Mouse (Mus musculus): ENCODE data around the gene Olfr275. TPM values are rescaled to one million over a fixed set of nuclear protein-coding genes. Genes with fewer than 3 reads are reported as not detected.
"Not testable (repeated sequence)": the region's sequence is repeated elsewhere in the genome, so short reads cannot be mapped to it uniquely, and the experiment has no call there.

The Olfr275 gene
- not detected in 2 replicates for polyA plus RNA-seq (2015; fragmentation: Nextera tagmentation; extraction: Ambion mirVana)

DNA sequence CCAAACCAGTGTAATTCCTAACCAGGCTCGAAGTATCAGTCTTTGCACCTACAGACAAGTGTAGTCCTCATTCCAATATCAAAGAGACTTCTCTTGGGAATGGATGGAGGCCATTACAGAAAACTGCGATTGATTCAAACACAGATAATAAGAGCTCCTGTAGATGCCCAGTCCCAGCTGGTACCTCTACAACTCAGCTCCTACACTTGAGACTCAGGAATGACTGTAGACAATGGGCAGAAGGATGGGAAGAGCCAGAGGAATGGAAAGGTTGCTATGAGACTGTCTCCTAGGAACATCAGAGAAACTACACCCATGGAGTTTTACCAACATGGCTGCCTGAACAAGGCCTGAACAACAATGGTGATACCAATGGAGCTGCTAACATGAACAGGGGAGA lies at the start of gene Olfr275:
TSS of gene Olfr275 (plus strand) at position 301 of the 400 bp plus-strand sequence.
- Histone ChIP-seq H3K4me1 (ENCODE audit: control insufficient read depth, insufficient read depth, low read length) (no peaks in the 10 kb centered on the region), H3K9ac (ENCODE audit: low read length) (no peak within 1 kb of the TSS), H3K9me3 (replicated peaks; ENCODE audit: control insufficient read depth, low read length) (no peaks in the 10 kb centered on the region), H3K4me3 (replicated peaks; ENCODE audit: low read length) (no peak within 1 kb of the TSS), H3K27ac (ENCODE audit: low read length) (no peak within 1 kb of the TSS), H3K27me3 (ENCODE audit: control insufficient read depth, insufficient read depth, low read length) (no peaks in the 10 kb centered on the region), H3K4me2 (ENCODE audit: low read depth, low read length) (no peak within 1 kb of the TSS), H3K36me3 (ENCODE audit: control insufficient read depth, insufficient read depth, low read length) (no peaks in the 10 kb centered on the region)
- WGBS, result 83% methylated on average over 2 of the region's 2 CpGs
- no peak for ATAC-seq (ENCODE audit: insufficient read depth, low FRiP score)

- no peak overlapping the region for H3K9ac ChIP-seq (ENCODE audit: low read length)
- H3K27me3 ChIP-seq (ENCODE audit: control insufficient read depth, insufficient read depth, low read length), result no peaks in the 10 kb centered on the region
- H3K4me2 ChIP-seq (ENCODE audit: low read depth, low read length), result no peak overlapping the region
- no peak for ATAC-seq (ENCODE audit: insufficient read depth, low FRiP score)
- no peak overlapping the region for H3K27ac ChIP-seq (ENCODE audit: low read length)
- WGBS, result 58% methylated on average over 6 of the region's 6 CpGs
- H3K36me3 ChIP-seq (ENCODE audit: control insufficient read depth, insufficient read depth, low read length), result no peaks in the 10 kb centered on the region
- H3K4me1 ChIP-seq (ENCODE audit: control insufficient read depth, insufficient read depth, low read length), result no peaks in the 10 kb centered on the region
- H3K4me3 ChIP-seq (replicated peaks; ENCODE audit: low read length), result no peak overlapping the region
- H3K9me3 ChIP-seq (replicated peaks; ENCODE audit: control insufficient read depth, low read length), result no peaks in the 10 kb centered on the region
Measured at GRCm38 (mm10) chr4:52765612-52766011, 48.8 kb upstream of the Olfr275 start.

- H3K9ac ChIP-seq (ENCODE audit: low read length), result no peak overlapping the region
- H3K4me1 ChIP-seq (ENCODE audit: control insufficient read depth, insufficient read depth, low read length), result no peaks in the 10 kb centered on the region
- no peak overlapping the region for H3K4me2 ChIP-seq (ENCODE audit: low read depth, low read length)
- 53% methylated on average over 5 of the region's 5 CpGs for WGBS
- no peak for ATAC-seq (ENCODE audit: insufficient read depth, low FRiP score)
- H3K9me3 ChIP-seq (replicated peaks; ENCODE audit: control insufficient read depth, low read length), result no peaks in the 10 kb centered on the region
- no peak overlapping the region for H3K4me3 ChIP-seq (replicated peaks; ENCODE audit: low read length)
- H3K27me3 ChIP-seq (ENCODE audit: control insufficient read depth, insufficient read depth, low read length), result no peaks in the 10 kb centered on the region
- H3K36me3 ChIP-seq (ENCODE audit: control insufficient read depth, insufficient read depth, low read length), result no peaks in the 10 kb centered on the region
- no peak overlapping the region for H3K27ac ChIP-seq (ENCODE audit: low read length)
Measured at GRCm38 (mm10) chr4:52772186-52772585, 42.2 kb upstream of the Olfr275 start.

- Histone ChIP-seq H3K27ac (ENCODE audit: low read length) (no peak overlapping the region), H3K9ac (ENCODE audit: low read length) (no peak overlapping the region), H3K36me3 (ENCODE audit: control insufficient read depth, insufficient read depth, low read length) (no peaks in the 10 kb centered on the region), H3K4me1 (ENCODE audit: control insufficient read depth, insufficient read depth, low read length) (no peaks in the 10 kb centered on the region), H3K9me3 (replicated peaks; ENCODE audit: control insufficient read depth, low read length) (no peaks in the 10 kb centered on the region), H3K4me3 (replicated peaks; ENCODE audit: low read length) (no peak overlapping the region), H3K27me3 (ENCODE audit: control insufficient read depth, insufficient read depth, low read length) (no peaks in the 10 kb centered on the region), H3K4me2 (ENCODE audit: low read depth, low read length) (no peak overlapping the region)
- 73% methylated on average over 3 of the region's 3 CpGs for WGBS
- no peak for ATAC-seq (ENCODE audit: insufficient read depth, low FRiP score)
Measured at GRCm38 (mm10) chr4:52800013-52800412, 14.4 kb upstream of the Olfr275 start.

- WGBS, result 28% methylated on average over 2 of the region's 2 CpGs
- Histone ChIP-seq H3K27me3 (ENCODE audit: control insufficient read depth, insufficient read depth, low read length) (no peaks in the 10 kb centered on the region), H3K4me1 (ENCODE audit: control insufficient read depth, insufficient read depth, low read length) (no peaks in the 10 kb centered on the region), H3K27ac (ENCODE audit: low read length) (no peak overlapping the region), H3K4me2 (ENCODE audit: low read depth, low read length) (no peak overlapping the region), H3K36me3 (ENCODE audit: control insufficient read depth, insufficient read depth, low read length) (no peaks in the 10 kb centered on the region), H3K4me3 (replicated peaks; ENCODE audit: low read length) (no peak overlapping the region), H3K9me3 (replicated peaks; ENCODE audit: control insufficient read depth, low read length) (no peaks in the 10 kb centered on the region), H3K9ac (ENCODE audit: low read length) (no peak overlapping the region)
- no peak for ATAC-seq (ENCODE audit: insufficient read depth, low FRiP score)
Measured at GRCm38 (mm10) chr4:52811871-52812270, 2.5 kb upstream of the Olfr275 start.

GRCm38 (mm10) chr4:52821375-52821774 lies 7.0 kb downstream of the Olfr275 start:
- no peak for ATAC-seq (ENCODE audit: insufficient read depth, low FRiP score)
- no peaks in the 10 kb centered on the region for H3K9me3 ChIP-seq (replicated peaks; ENCODE audit: control insufficient read depth, low read length)
- H3K36me3 ChIP-seq (ENCODE audit: control insufficient read depth, insufficient read depth, low read length), result no peaks in the 10 kb centered on the region
- H3K27me3 ChIP-seq (ENCODE audit: control insufficient read depth, insufficient read depth, low read length), result no peaks in the 10 kb centered on the region
- no peak overlapping the region for H3K4me3 ChIP-seq (replicated peaks; ENCODE audit: low read length)
- no peak overlapping the region for H3K27ac ChIP-seq (ENCODE audit: low read length)
- no peaks in the 10 kb centered on the region for H3K4me1 ChIP-seq (ENCODE audit: control insufficient read depth, insufficient read depth, low read length)
- H3K4me2 ChIP-seq (ENCODE audit: low read depth, low read length), result no peak overlapping the region
- WGBS, result 94% methylated on average over 11 of the region's 11 CpGs
- no peak overlapping the region for H3K9ac ChIP-seq (ENCODE audit: low read length)

- 7% methylated on average over 1 of the region's 1 CpGs for WGBS
- H3K4me3 ChIP-seq (replicated peaks; ENCODE audit: low read length), result not testable (repeated sequence)
Measured at GRCm38 (mm10) chr4:52845411-52845810, 31.0 kb downstream of the Olfr275 start.

GRCm38 (mm10) chr4:52849039-52849635 lies 34.7 kb downstream of the Olfr275 start:
- no peak overlapping the region for H3K27ac ChIP-seq (ENCODE audit: low read length)
- no peaks in the 10 kb centered on the region for H3K36me3 ChIP-seq (ENCODE audit: control insufficient read depth, insufficient read depth, low read length)
- 47% methylated on average over 4 of the region's 4 CpGs for WGBS
- no peak for ATAC-seq (ENCODE audit: insufficient read depth, low FRiP score)
- no peak overlapping the region for H3K4me2 ChIP-seq (ENCODE audit: low read depth, low read length)
- no peaks in the 10 kb centered on the region for H3K4me1 ChIP-seq (ENCODE audit: control insufficient read depth, insufficient read depth, low read length)
- no peaks in the 10 kb centered on the region for H3K9me3 ChIP-seq (replicated peaks; ENCODE audit: control insufficient read depth, low read length)
- no peaks in the 10 kb centered on the region for H3K27me3 ChIP-seq (ENCODE audit: control insufficient read depth, insufficient read depth, low read length)
- no peak overlapping the region for H3K4me3 ChIP-seq (replicated peaks; ENCODE audit: low read length)
- H3K9ac ChIP-seq (ENCODE audit: low read length), result no peak overlapping the region

More at GRCm38 (mm10) chr4:52845411-52845810, 31.0 kb downstream of the Olfr275 start:
- not testable (repeated sequence) for ATAC-seq (ENCODE audit: insufficient read depth, low FRiP score); H3K4me1 ChIP-seq (ENCODE audit: control insufficient read depth, insufficient read depth, low read length); H3K4me2 ChIP-seq (ENCODE audit: low read depth, low read length); H3K9me3 ChIP-seq (replicated peaks; ENCODE audit: control insufficient read depth, low read length); H3K9ac ChIP-seq (ENCODE audit: low read length); H3K27ac ChIP-seq (ENCODE audit: low read length); H3K36me3 ChIP-seq (ENCODE audit: control insufficient read depth, insufficient read depth, low read length); H3K27me3 ChIP-seq (ENCODE audit: control insufficient read depth, insufficient read depth, low read length)

GRCm38 (mm10) chr4:52849672-52850071 lies 35.3 kb downstream of the Olfr275 start:
- no peak for ATAC-seq (ENCODE audit: insufficient read depth, low FRiP score)
- Histone ChIP-seq H3K4me2 (ENCODE audit: low read depth, low read length) (no peak overlapping the region), H3K9me3 (replicated peaks; ENCODE audit: control insufficient read depth, low read length) (no peaks in the 10 kb centered on the region), H3K4me3 (replicated peaks; ENCODE audit: low read length) (no peak overlapping the region), H3K36me3 (ENCODE audit: control insufficient read depth, insufficient read depth, low read length) (no peaks in the 10 kb centered on the region), H3K9ac (ENCODE audit: low read length) (no peak overlapping the region), H3K27me3 (ENCODE audit: control insufficient read depth, insufficient read depth, low read length) (no peaks in the 10 kb centered on the region), H3K4me1 (ENCODE audit: control insufficient read depth, insufficient read depth, low read length) (no peaks in the 10 kb centered on the region), H3K27ac (ENCODE audit: low read length) (no peak overlapping the region)
- WGBS, result 79% methylated on average over 5 of the region's 5 CpGs
